Mouse (Mus musculus): ENCODE results near the gene Cryab.

The Cryab gene

GRCm38 (mm10) chr9:50742744-50743143 lies 8.4 kb upstream of the Cryab start:
- DNase-seq (ENCODE audit: low spot score) = no peak

- no peak for DNase-seq (ENCODE audit: low spot score)
Measured at GRCm38 (mm10) chr9:50745806-50746205, 5.3 kb upstream of the Cryab start.

- no peak for DNase-seq (ENCODE audit: low spot score)
Measured at GRCm38 (mm10) chr9:50746214-50746677, 4.9 kb upstream of the Cryab start, which contains the start of gene 2310030G06Rik. Gene 2310030G06Rik (minus strand): TSS chr9:50746536.

GRCm38 (mm10) chr9:50750706-50751105 lies 419 bp upstream of the Cryab start:
- no peak for DNase-seq (ENCODE audit: low spot score)

GRCm38 (mm10) chr9:50752054-50752602 lies 1.0 kb downstream of the Cryab start, which contains the start of gene Hspb2:
Gene Hspb2 (minus strand): TSS chr9:50752354.
- DNase-seq (ENCODE audit: low spot score) = no peak

- peak; percentile 46 for DNase-seq (ENCODE audit: low spot score)
Measured at GRCm38 (mm10) chr9:50752784-50753615, 1.9 kb downstream of the Cryab start.

- no peak for DNase-seq (ENCODE audit: low spot score)
Measured at GRCm38 (mm10) chr9:50753947-50754346, 2.8 kb downstream of the Cryab start.

- no peak for DNase-seq (ENCODE audit: low spot score)
Measured at GRCm38 (mm10) chr9:50756711-50757110, 5.6 kb downstream of the Cryab start.

GRCm38 (mm10) chr9:50761520-50762243 lies 10.6 kb downstream of the Cryab start:
- no peak for DNase-seq (ENCODE audit: low spot score)

GRCm38 (mm10) chr9:50763331-50763730 lies 12.2 kb downstream of the Cryab start:
- DNase-seq (ENCODE audit: low spot score) = no peak

- DNase-seq (ENCODE audit: low spot score) = no peak
Measured at GRCm38 (mm10) chr9:50767531-50768106, 16.5 kb downstream of the Cryab start.

GRCm38 (mm10) chr9:50768107-50769002 lies 17.2 kb downstream of the Cryab start, which contains the start of gene Fdxacb1:
Gene Fdxacb1 (plus strand): TSS chr9:50768236.
- peak; percentile 88 for DNase-seq (ENCODE audit: low spot score)

- no peak for DNase-seq (ENCODE audit: low spot score)
Measured at GRCm38 (mm10) chr9:50770011-50770410, 18.9 kb downstream of the Cryab start.

GRCm38 (mm10) chr9:50774026-50774462 lies 22.9 kb downstream of the Cryab start:
- no peak for DNase-seq (ENCODE audit: low spot score)

- peak; percentile 93 for DNase-seq (ENCODE audit: low spot score)
Measured at GRCm38 (mm10) chr9:50774991-50775612, 24.0 kb downstream of the Cryab start, which contains the start of the genes Alg9 and 1110032A03Rik. Gene Alg9 (plus strand): TSS chr9:50775019. Gene 1110032A03Rik (minus strand): TSS chr9:50775520.

GRCm38 (mm10) chr9:50775662-50776126 lies 24.6 kb downstream of the Cryab start:
- no peak for DNase-seq (ENCODE audit: low spot score)

GRCm38 (mm10) chr9:50776162-50776760 lies 25.1 kb downstream of the Cryab start:
- no peak for DNase-seq (ENCODE audit: low spot score)

- no peak for DNase-seq (ENCODE audit: low spot score)
Measured at GRCm38 (mm10) chr9:50782155-50782554, 31.0 kb downstream of the Cryab start.

GRCm38 (mm10) chr9:50795266-50795665 lies 44.1 kb downstream of the Cryab start:
- no peak for DNase-seq (ENCODE audit: low spot score)

GRCm38 (mm10) chr9:50796776-50797175 lies 45.7 kb downstream of the Cryab start:
- no peak for DNase-seq (ENCODE audit: low spot score)

Measured in ovary, postnatal 10 days (tissue).